Mouse (Mus musculus) heart, embryonic 11.5 days (tissue): Measurements from ENCODE around the gene Ankk1. TPM values are rescaled to one million over a fixed set of nuclear protein-coding genes. Genes with fewer than 3 reads are reported as not detected.

Experiments
- ATAC-seq: fragments of 200-750 bp; cut with Nextera tagmentation; replicated peaks from 2 replicates; pipeline ENCODE4 v1.8.0; 2017; ENCODE audit warnings: moderate library complexity; ENCODE audit not compliant: insufficient number of reproducible peaks, low FRiP score, low TSS enrichment
- H3K27ac ChIP-seq: fragments of 300-500 bp; sonication (generic); 2 replicates; pipeline ENCODE4 v1.5.1; 2014; ENCODE audit warnings: mild to moderate bottlenecking, low read depth, low read length
- H3K27me3 ChIP-seq: fragments of 300-500 bp; sonication (generic); 2 replicates; pipeline ENCODE4 v1.6.1; 2014; ENCODE audit warnings: mild to moderate bottlenecking, low read length, mixed read lengths; ENCODE audit not compliant: control insufficient read depth, insufficient read depth
- H3K36me3 ChIP-seq: fragments of 300-500 bp; sonication (generic); 2 replicates; pipeline ENCODE4 v1.6.1; 2014; ENCODE audit warnings: mild to moderate bottlenecking, low read length, moderate library complexity, mixed read lengths; ENCODE audit not compliant: control insufficient read depth, insufficient read depth
- H3K4me1 ChIP-seq: fragments of 300-500 bp; sonication (generic); 2 replicates; pipeline ENCODE4 v1.6.1; 2014; ENCODE audit warnings: low read length; ENCODE audit not compliant: control insufficient read depth, insufficient read depth
- H3K4me2 ChIP-seq: fragments of 300-500 bp; sonication (generic); 2 replicates; pipeline ENCODE4 v1.6.1; 2014; ENCODE audit warnings: mild to moderate bottlenecking, moderate library complexity
- H3K4me3 ChIP-seq: fragments of 300-500 bp; sonication (generic); 2 replicates; pipeline ENCODE4 v1.5.1; 2014; ENCODE audit warnings: low read depth, low read length
- H3K9ac ChIP-seq: fragments of 300-500 bp; sonication (generic); 2 replicates; pipeline ENCODE4 v1.6.1; 2014; ENCODE audit warnings: mild to moderate bottlenecking, low read depth, low read length, moderate library complexity
- H3K9me3 ChIP-seq: fragments of 300-500 bp; sonication (generic); replicated peaks from 2 replicates; pipeline ENCODE4 v1.6.1; 2016; ENCODE audit warnings: low read length; ENCODE audit not compliant: control insufficient read depth
- whole genome bisulfite sequencing: fragments of 180-500 bp; shearing (Covaris S2); extraction: QIAGEN DNeasy Blood & Tissue Kit; methylation state at CpG from one replicate; pipeline ENCODE4 v1.1.7; 2014; ENCODE audit not compliant: insufficient replicate concordance; 5-methylcytosine and 5-hydroxymethylcytosine counted together
- polyA plus RNA-seq: library from polyadenylated mRNA; unstranded; fragments of >200 nt; fragmentation: Nextera tagmentation; extraction: Ambion mirVana; gene quantifications from 2 replicates; pipeline ENCODE4 v1.2.1, GENCODE M21; 2014

Ankk1 gene
- polyA plus RNA-seq, 1 experiment from 2014 or later: not detected

DNA sequence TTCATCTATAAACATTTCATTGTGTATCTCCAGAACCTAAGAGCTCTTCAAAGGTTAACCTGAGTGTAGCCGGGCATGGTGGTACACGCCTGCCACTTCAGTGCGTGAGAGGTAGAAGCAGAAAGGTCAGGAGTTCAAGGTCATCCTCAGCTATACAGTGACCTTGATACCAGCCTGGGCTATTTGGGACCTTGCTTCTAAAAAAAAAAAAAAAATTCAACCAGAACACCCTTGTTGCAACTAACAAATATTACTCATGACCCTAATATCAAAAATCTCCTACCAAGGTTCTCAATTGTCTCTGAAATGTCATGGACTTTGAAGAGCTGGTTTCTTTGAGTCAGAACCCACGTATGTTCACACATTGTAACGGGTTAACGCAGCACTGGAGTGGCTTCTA is 42.0 kb downstream of the Ankk1 start:
- ATAC-seq: no peak
- Histone ChIP-seq H3K27me3 (no peaks in the 10 kb centered on the region), H3K9me3 (no peaks in the 10 kb centered on the region), H3K4me2 (no peak overlapping the region), H3K9ac (no peak overlapping the region), H3K27ac (peak overlapping the region; percentile 41; the same call in 1 of the 2 replicates), H3K4me3 (no peak overlapping the region), H3K4me1 (peaks cover 6% of the 10 kb centered on the region; the same call in 1 of the 2 replicates), H3K36me3 (no peaks in the 10 kb centered on the region)
- whole genome bisulfite sequencing: 40% methylated on average over 6 of the region's 6 CpGs

DNA sequence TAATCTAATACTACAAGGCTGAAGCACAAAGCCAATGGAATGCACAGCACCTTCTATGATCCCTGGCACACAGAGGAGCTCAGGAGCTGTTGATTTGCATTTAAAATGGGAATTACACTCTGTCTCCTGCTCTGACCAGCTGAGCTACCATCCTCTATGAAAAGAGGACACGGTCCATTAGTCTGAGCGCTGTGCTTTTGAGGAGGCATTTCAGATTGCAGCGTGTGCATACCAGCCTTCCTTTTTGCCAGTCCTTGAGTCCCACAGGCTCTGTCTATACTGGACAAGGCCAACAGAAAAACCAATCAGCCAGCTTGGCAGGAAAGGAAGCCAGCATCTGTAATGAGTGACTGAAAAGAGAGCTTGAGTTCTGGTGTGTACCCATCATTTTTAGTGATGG is 42.8 kb downstream of the Ankk1 start:
- Histone ChIP-seq H3K4me2 (no peak overlapping the region), H3K4me1 (peaks cover 6% of the 10 kb centered on the region; the same call in 1 of the 2 replicates), H3K9me3 (no peaks in the 10 kb centered on the region), H3K36me3 (no peaks in the 10 kb centered on the region), H3K27ac (no peak overlapping the region), H3K27me3 (no peaks in the 10 kb centered on the region), H3K4me3 (no peak overlapping the region), H3K9ac (no peak overlapping the region)
- 79% methylated on average over 3 of the region's 3 CpGs for WGBS
- ATAC-seq: no peak

- no peak for ATAC-seq
- H3K4me1 ChIP-seq: no peaks in the 10 kb centered on the region; the same call in 1 of the 2 replicates
- 90% methylated on average over 4 of the region's 4 CpGs for WGBS
- no peak overlapping the region for H3K4me3 ChIP-seq
- H3K9me3 ChIP-seq: no peaks in the 10 kb centered on the region
- H3K9ac ChIP-seq: no peak overlapping the region
- no peaks in the 10 kb centered on the region for H3K27me3 ChIP-seq
- H3K36me3 ChIP-seq: no peaks in the 10 kb centered on the region
- H3K4me2 ChIP-seq: no peak overlapping the region
- H3K27ac ChIP-seq: no peak overlapping the region
Observed at GRCm38 (mm10) chr9:49379962-49380361, 46.9 kb downstream of the Ankk1 start.

- no peak overlapping the region for H3K4me2 ChIP-seq
- no peak overlapping the region for H3K4me3 ChIP-seq
- H3K27ac ChIP-seq: no peak overlapping the region
- no peaks in the 10 kb centered on the region for H3K27me3 ChIP-seq
- H3K4me1 ChIP-seq: no peaks in the 10 kb centered on the region
- WGBS: 88% methylated on average over 2 of the region's 2 CpGs
- no peak overlapping the region for H3K9ac ChIP-seq
- ATAC-seq: no peak
- no peaks in the 10 kb centered on the region for H3K9me3 ChIP-seq
- H3K36me3 ChIP-seq: no peaks in the 10 kb centered on the region
Observed at GRCm38 (mm10) chr9:49373946-49374345, 52.9 kb downstream of the Ankk1 start.

- Histone ChIP-seq H3K9ac (no peak overlapping the region), H3K9me3 (no peaks in the 10 kb centered on the region), H3K4me2 (no peak overlapping the region), H3K27ac (no peak overlapping the region), H3K4me1 (no peaks in the 10 kb centered on the region), H3K36me3 (no peaks in the 10 kb centered on the region), H3K4me3 (no peak overlapping the region), H3K27me3 (no peaks in the 10 kb centered on the region)
- 11% methylated on average over 5 of the region's 5 CpGs for WGBS
- ATAC-seq: no peak
Observed at GRCm38 (mm10) chr9:49365763-49366162, 61.1 kb downstream of the Ankk1 start.

Other genes with a start within 250 kb of the Ankk1 start
- gene Gm4894, start 176.5 kb downstream of the Ankk1 start, polyA plus RNA-seq: not detected in 2 replicates
- gene Drd2, start 86.4 kb downstream of the Ankk1 start, polyA plus RNA-seq: not detected in 2 replicates
- 1.5 and 1.9 TPM in 2 replicates for gene Ttc12, start 59.2 kb upstream of the Ankk1 start, polyA plus RNA-seq